Mouse (Mus musculus) adrenal gland, postnatal 10 days (tissue): ENCODE results near the gene Sh3pxd2a. TPM values are rescaled to one million over a fixed set of nuclear protein-coding genes. Genes with fewer than 3 reads are reported as not detected.

Experiments used
- DNase-seq: peaks from one replicate; pipeline ENCODE4 v3.0.0; 2021; ENCODE audit warnings: mixed read lengths
- long read RNA-seq, 2 experiments: library from polyadenylated mRNA; stranded (forward); transcript quantifications; one replicate each; pipeline ENCODE4 v2.0.0; 2021
- total RNA-seq, 2 experiments: library from RNA; stranded (reverse); gene quantifications; 2 replicates each; pipeline ENCODE4 v1.2.3; 2021

Sh3pxd2a gene
- 100 to 1,000 TPM; 138 to 164 TPM for total RNA-seq
- long read RNA-seq, experiment 1, partial matches to known transcripts: 0 of 14 reads
- long read RNA-seq, experiment 1, other reads (novel, unspliced or antisense): 14 of 14 reads
- long read RNA-seq, experiment 2, partial matches to known transcripts: 1 of 7 reads
- long read RNA-seq, experiment 2, other reads (novel, unspliced or antisense): 6 of 7 reads

GRCm38 (mm10) chr19:47464304-47465241 lies at the start of gene Sh3pxd2a:
Gene Sh3pxd2a, minus strand, starts transcription at chr19:47464401.
- peak; percentile 72 for DNase-seq

- no peak for DNase-seq
Measured at GRCm38 (mm10) chr19:47513618-47513897, 49.4 kb upstream of the Sh3pxd2a start.

GRCm38 (mm10) chr19:47512794-47513617 lies 48.8 kb upstream of the Sh3pxd2a start:
- no peak for DNase-seq

- DNase-seq: no peak
Measured at GRCm38 (mm10) chr19:47511958-47512357, 47.8 kb upstream of the Sh3pxd2a start.

- no peak for DNase-seq
Measured at GRCm38 (mm10) chr19:47511294-47511675, 47.1 kb upstream of the Sh3pxd2a start.

GRCm38 (mm10) chr19:47510473-47511293 lies 46.5 kb upstream of the Sh3pxd2a start:
- peak; percentile 43 for DNase-seq

- no peak for DNase-seq
Measured at GRCm38 (mm10) chr19:47510135-47510472, 45.9 kb upstream of the Sh3pxd2a start.

GRCm38 (mm10) chr19:47508771-47509281 lies 44.6 kb upstream of the Sh3pxd2a start:
- peak; percentile 17 for DNase-seq

- DNase-seq: no peak
Measured at GRCm38 (mm10) chr19:47508191-47508590, 44.0 kb upstream of the Sh3pxd2a start.

- peak; percentile 79 for DNase-seq
Measured at GRCm38 (mm10) chr19:47507128-47508121, 43.2 kb upstream of the Sh3pxd2a start.

- DNase-seq: peak; percentile 35
Measured at GRCm38 (mm10) chr19:47503625-47504024, 39.4 kb upstream of the Sh3pxd2a start.

- no peak for DNase-seq
Measured at GRCm38 (mm10) chr19:47502563-47502962, 38.4 kb upstream of the Sh3pxd2a start.

- DNase-seq: no peak
Measured at GRCm38 (mm10) chr19:47500389-47501011, 36.3 kb upstream of the Sh3pxd2a start.

- no peak for DNase-seq
Measured at GRCm38 (mm10) chr19:47499841-47500240, 35.6 kb upstream of the Sh3pxd2a start.

- no peak for DNase-seq
Measured at GRCm38 (mm10) chr19:47498942-47499341, 34.7 kb upstream of the Sh3pxd2a start.

GRCm38 (mm10) chr19:47497736-47498135 lies 33.5 kb upstream of the Sh3pxd2a start:
- no peak for DNase-seq

- DNase-seq: no peak
Measured at GRCm38 (mm10) chr19:47497313-47497712, 33.1 kb upstream of the Sh3pxd2a start.

GRCm38 (mm10) chr19:47493017-47493997 lies 29.1 kb upstream of the Sh3pxd2a start:
- no peak for DNase-seq

GRCm38 (mm10) chr19:47492422-47492821 lies 28.2 kb upstream of the Sh3pxd2a start:
- no peak for DNase-seq
